Mouse (Mus musculus): ENCODE measurements around the gene Gm3417.
"Not testable (repeated sequence)": the region's sequence is repeated elsewhere in the genome, so short reads cannot be mapped to it uniquely, and the experiment has no call there.

Gene Gm3417

DNA sequence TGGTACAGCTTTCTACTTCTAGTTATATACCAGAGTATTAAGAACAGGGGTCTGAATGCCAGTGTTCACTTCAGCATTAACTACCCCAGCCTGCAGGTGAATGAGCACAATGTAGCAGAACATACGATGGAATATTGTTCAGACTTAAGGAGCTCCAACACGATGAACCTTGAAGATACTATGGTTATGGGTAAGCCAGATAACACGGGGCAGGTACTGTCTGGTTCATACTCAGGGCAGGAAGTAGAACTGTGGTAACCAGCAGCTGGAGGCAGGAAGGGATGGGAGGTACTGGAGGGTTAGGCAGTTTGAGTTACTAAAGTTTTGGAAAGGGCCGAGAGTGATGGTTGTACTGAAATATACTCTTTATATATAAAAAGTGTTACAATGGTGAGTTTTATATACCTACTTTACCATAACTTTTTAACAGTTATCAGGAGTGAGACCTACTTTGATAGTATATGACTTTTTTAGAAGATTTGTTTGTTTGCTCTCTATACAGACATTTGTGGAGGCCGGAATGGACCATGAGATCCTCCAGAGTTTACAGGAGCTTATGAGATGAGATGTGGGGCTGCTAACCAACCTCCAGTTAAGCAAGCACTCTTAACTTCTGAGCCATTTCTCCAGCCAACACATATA, 19.8 kb downstream of the Gm3417 start:
- DNase-seq: no peak

DNA sequence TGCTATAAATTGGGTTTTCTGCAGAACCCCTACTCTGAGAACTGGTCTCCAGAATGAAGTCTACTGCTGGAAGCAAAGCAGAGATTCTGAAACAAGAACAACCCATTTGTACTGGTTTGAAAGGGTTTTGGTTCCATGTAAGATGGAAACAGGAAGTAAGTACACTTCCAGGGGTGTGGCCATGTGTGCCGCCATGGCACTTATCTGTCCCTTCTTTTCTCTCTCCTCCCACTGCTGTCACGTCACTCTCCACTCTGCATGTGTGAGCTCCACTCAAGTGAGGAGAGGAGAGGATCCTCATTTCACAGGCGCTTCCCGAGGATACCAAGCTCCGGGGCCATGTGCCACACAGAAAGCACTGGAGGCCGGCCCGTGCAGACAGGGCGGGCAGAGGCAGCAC, 25.1 kb downstream of the Gm3417 start:
- no peak for DNase-seq

GRCm38 (mm10) chr17:14949161-14949827, 29.3 kb downstream of the Gm3417 start:
- no peak for DNase-seq

DNA sequence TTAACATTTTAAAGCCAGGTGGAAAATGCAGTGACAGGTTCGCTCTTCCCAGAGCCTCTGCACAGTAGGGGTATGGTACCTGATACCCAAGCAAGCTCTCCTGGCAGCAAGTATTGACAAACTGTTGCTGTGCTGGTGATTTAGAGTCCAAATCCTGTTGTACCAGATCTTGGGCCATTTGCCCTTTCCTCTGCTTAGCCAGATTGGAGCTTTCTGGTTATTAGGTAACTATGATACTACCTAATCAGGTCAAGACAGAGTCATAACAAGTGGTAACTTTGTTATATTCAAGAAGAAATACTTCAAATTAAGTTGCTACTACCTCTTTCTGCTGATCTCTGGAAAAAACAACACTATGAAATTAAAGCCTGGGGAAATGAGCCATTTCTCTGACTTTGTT, 34.0 kb downstream of the Gm3417 start:
- no peak for DNase-seq

- DNase-seq: no peak
These were observed 34.9 kb downstream of the Gm3417 start for GRCm38 (mm10) chr17:14943729-14944059.

DNA sequence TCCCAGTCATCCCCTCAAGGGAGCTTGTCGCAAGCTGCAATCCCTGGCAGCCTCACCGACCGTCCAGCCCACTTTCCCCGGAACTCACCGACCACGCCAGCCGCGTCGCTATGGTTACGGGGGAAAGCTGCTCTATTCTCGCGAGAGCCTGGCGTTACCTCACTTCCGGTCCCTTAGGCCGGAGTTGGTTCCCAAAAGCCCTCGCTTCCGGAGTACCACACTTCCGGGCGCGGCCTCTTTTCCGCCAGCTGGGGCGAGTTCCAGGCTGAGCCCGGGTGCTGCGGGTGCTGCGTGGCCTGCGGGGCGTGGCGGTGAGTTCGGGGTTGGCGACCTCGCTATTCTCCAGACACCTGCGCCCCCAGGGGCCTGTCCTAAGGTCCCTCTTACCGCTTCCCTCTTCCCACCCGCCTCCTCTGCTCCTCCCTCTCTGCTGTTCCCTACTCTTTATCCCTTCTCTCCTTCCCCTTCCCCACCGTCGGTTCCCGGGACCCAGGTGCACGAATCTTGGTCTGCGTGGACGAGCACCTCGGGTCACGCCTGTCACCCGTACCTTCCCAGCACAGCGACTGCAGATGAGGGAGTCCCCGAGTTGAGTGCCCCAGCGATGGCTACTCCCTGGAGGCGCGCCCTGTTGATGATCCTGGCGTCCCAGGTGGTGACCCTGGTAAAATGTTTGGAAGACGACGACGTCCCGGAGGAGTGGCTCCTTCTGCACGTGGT, 35.4 kb downstream of the Gm3417 start, which contains the start of the genes Wdr27 and 1600012H06Rik:
Wdr27 (minus strand) TSS at position 150 of the 720 bp plus-strand sequence.
1600012H06Rik (plus strand) TSS at position 176 of the 720 bp plus-strand sequence.
- peak; percentile 94 to 96 for DNase-seq

- not testable (repeated sequence) for DNase-seq
These were observed 36.4 kb downstream of the Gm3417 start for GRCm38 (mm10) chr17:14942181-14942580.

DNA sequence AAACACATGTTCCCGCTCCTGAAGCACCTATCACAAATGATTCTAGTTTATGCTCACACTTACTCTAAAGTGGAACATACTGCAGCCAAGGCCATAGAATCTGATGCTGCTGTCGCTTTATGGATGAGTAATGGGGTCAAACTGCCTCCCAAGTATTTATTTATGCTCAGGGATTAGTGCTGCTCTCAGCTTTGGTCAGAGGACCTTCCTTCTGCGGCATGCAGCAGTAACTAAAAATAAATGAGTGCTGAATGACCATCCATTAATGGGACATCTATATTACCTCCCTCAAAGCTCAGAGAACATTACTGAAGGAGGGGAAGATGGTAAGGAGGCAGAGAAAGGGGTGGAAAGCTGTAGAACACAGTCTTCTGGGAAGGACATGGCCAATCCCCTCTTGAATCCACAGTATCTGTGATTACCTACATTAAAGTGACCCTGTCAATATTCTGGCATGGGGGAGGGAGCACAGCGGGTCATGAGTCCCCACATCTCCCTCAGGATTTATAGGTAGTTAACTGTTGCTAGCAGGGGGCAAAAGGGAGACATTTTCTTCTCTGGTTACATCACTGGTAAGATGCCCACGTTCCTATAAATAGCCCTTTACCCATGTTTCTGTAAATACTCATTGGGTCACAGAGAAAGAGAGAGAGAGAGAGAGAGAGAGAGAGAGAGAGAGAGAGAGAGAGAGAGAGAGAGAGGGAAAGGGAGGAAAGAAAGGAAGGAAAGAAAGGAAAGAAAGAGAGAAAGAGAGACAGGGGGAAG, 42.6 kb downstream of the Gm3417 start:
- no peak for DNase-seq

- not testable (repeated sequence) for DNase-seq
These were observed 43.3 kb downstream of the Gm3417 start for GRCm38 (mm10) chr17:14935280-14935679.

GRCm38 (mm10) chr17:14931469-14931868, 47.1 kb downstream of the Gm3417 start:
- no peak for DNase-seq

DNA sequence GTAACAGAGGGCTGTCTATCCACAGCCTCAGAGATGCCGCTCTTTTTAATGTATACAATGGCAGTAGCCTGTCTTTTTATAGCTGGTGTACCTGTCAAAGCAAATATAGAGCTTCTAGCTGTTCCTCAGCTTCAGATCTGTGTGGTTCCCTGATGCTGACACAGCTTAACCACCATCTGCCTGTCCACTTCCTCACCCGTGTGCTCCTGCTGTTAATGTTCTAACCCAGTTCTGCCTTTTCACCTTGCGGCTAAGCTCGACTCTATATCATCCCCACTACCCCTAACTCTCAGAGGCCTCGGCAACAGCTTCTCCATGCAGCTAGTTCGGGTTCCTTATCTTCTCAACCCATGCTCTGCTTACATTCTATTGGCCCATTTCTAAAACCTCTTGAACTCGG, 47.9 kb downstream of the Gm3417 start:
- DNase-seq: no peak

DNA sequence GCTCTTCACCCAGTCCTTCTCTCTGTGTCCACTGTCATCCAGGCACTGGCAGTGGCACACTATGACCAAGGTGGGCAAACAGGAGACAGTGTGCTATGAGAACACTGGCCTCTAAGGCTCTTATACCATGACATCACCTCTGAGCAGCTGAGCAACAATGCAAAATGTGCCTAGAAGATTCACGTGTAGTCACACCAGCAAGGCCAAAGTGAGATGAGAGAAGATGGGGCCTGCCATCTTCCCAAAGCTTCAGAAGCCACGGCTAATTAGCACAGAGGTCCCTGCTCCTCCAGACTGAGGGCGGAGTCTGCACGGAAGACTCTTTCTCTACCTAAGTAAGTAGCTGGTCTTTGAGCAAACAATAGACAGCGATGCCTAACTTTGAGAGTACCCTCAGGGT, 50.0 kb downstream of the Gm3417 start:
- no peak for DNase-seq

DNA sequence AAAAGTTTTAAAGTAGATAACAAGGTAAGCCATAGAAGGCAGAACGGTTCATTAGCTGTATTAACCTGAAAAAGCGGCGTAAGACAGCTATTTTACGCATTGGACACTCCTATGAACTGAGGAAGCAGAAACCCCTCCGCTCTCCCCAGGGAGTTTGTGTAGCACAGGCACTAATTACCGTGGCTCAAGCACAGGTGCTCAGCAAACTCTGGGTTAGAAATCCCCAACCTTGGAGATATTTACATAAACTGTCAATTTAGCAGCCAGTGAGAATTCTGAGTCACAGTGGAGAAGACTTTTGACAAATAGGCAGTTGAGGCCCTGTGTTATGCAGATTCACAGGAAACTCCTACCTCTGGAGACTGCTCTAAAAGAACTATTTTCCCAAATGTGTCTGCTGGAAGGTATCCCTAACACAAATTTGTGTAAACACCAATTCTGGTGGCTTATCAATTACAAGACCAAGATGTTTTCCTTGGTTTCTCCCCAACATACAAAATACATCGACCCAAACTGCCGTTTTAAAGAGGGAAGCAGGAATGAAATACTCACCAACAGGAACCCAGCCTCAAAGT, 50.9 kb downstream of the Gm3417 start:
- DNase-seq: no peak

DNA sequence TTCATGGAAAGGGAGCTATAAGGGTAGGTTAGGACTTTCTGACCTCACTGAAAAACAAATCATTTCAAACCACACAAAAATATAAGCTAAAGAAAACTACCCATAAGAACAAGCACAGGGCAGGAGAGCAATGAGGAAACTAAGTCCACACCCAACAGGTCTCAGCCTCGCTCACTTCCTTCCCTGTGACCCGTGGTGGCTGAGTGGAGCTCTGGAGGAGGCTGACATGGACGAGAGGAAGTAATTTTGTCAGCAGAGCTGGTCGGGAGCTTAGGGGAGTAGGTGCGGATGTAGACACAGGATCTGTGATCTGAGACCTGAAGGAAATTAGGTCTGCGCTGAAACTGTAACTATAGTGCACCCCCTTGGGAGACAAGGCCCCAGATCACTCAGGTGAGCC, 57.0 kb downstream of the Gm3417 start:
- DNase-seq: no peak

- no peak for DNase-seq
These were observed 60.7 kb downstream of the Gm3417 start for GRCm38 (mm10) chr17:14917866-14918265.

DNA sequence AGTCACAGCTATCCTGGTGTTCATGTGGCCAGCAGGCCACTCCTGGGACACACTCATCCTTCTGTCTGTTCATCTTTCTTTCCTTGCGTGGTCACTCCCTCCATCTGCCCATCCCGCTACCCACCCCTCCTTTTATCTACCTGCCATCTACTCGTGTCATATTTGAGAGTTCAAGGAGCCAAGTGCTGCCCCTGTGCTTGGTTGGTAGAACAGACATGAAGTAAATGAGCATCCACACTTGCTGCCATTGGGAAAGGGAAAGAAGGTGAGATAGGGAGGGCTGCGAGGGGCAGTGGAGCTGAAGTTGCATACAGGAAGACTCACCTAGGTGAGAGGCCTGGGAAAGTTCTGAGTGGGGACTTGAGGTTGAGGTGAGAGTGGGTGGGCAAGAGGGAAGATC, 64.2 kb downstream of the Gm3417 start:
- no peak for DNase-seq
